Comparison of ENCODE assay signal across 14 mouse cellular contexts in genomic region chr19:32492339-32492738, GRCm38 (mm10).
"Had no signal": no experiment of that assay in that cellular context is flagged by ENCODE, and none has a peak within 500 bp of the region (broad histone marks: within the 10 kb centered on the region; RNA-seq: fewer than 3 reads in every experiment).

No protein-coding gene starts in this region.

- H3K4me3 ChIP-seq: limb, embryonic 10.5 days; lung, embryonic 15.5 days; megakaryocyte, embryonic 14.5 days; midbrain, embryonic 12.5 days had no signal

- ATAC-seq: liver, postnatal 0 days; midbrain, embryonic 16.5 days had no signal

- H3K27ac ChIP-seq: limb, embryonic 10.5 days; lung, embryonic 15.5 days; macrophage; midbrain, embryonic 12.5 days had no signal

- H3K27me3 ChIP-seq: lung, embryonic 15.5 days; megakaryocyte, embryonic 14.5 days; midbrain, embryonic 12.5 days had no signal

- DNase-seq: kidney, adult 18-20 months; kidney, postnatal 14 days; layer of hippocampus, adult 9-11 months; liver, postnatal 0 days; lung, postnatal 14 days; right cerebral cortex, postnatal 14 days; thymus, postnatal 4 days had no signal

- H3K4me2 ChIP-seq: liver, embryonic 11.5 days; lung, embryonic 15.5 days; midbrain, embryonic 12.5 days had no signal

- H3K9me3 ChIP-seq: limb, embryonic 10.5 days; lung, embryonic 15.5 days; megakaryocyte, embryonic 14.5 days; midbrain, embryonic 12.5 days had no signal

- H3K9ac ChIP-seq: liver, postnatal 0 days; lung, embryonic 15.5 days; midbrain, embryonic 12.5 days had no signal
